Mouse (Mus musculus) gastrocnemius, postnatal 10 days (tissue): ENCODE data around the gene P2ry12. TPM values are rescaled to one million over a fixed set of nuclear protein-coding genes. Genes with fewer than 3 reads are reported as not detected.

Experiments
- DNase-seq: peaks from one replicate; pipeline ENCODE4 v3.0.0; 2021; ENCODE audit warnings: mixed read lengths
- long read RNA-seq, 2 experiments: library from polyadenylated mRNA; stranded (forward); transcript quantifications; one replicate each; pipeline ENCODE4 v2.0.0; 2021
- total RNA-seq, 2 experiments: library from RNA; stranded (reverse); gene quantifications; 2 replicates each; pipeline ENCODE4 v1.2.3; 2021

The P2ry12 gene
- 1 to 10 TPM; 2.4 to 2.9 TPM for total RNA-seq
- long read RNA-seq, experiment 1 = 0 reads
- long read RNA-seq, experiment 2, partial matches to known transcripts = 0 of 1 reads
- long read RNA-seq, experiment 2, other reads (novel, unspliced or antisense) = 1 of 1 reads

DNA sequence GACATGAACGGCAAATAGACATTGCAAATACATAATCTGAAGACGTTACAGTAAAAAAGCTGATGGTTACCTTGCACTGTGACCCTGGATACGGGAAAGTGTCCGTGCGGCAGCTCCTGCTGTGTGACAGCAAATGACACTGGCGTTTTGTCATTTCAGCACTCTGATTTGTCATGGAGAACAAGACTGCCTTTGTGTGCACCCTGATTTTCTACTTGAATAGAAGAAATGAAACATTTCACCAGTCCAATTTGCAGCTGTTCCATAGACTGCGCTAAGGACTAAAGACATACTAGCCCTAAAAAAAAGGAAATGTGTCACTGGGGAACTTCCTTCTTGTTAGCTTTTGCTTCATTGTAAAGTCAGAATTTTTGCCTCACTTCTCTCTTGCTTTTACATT, at the start of gene P2ry12:
TSS of gene P2ry12 (minus strand) at position 168 of the 400 bp plus-strand sequence.
- DNase-seq = no peak

DNA sequence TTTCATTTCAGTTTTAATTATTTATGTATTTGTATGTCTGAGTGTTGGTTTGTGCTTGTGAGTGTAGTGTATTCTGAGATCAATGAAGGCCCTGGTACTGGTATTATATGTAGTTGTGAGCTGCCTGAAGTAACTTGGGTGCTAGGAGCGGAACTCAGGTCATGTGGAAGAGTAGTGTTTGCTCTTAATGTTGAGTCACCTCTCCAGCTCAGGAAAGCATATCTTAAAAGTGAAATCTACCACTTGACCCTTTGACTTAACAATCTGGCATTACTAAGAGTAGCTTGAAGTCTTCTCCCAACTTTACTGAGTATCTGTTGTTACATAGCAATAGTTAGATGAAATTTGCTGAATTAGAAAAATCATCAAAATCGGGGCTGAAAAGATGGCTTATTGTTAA, 42.8 kb upstream of the P2ry12 start:
- DNase-seq = no peak

DNA sequence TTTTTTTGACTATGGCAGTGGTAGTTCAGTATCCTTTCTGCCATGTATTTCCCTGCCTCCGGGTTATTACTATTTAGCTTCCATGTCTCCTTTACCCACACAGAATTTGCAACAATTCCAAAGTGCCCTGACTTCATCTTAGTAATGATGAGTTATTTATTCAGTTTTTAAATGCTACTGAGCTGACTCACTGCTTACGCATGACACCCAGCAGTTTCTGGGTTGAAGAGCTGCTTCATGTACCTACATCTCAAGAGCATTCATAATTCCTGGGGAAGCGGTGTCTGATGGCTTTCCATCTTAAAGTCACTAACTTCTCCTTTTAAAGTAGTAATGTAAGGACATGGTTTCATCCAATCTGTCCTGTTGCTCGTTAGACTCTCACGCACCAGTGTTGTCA, 42.3 kb upstream of the P2ry12 start:
- DNase-seq = no peak

DNA sequence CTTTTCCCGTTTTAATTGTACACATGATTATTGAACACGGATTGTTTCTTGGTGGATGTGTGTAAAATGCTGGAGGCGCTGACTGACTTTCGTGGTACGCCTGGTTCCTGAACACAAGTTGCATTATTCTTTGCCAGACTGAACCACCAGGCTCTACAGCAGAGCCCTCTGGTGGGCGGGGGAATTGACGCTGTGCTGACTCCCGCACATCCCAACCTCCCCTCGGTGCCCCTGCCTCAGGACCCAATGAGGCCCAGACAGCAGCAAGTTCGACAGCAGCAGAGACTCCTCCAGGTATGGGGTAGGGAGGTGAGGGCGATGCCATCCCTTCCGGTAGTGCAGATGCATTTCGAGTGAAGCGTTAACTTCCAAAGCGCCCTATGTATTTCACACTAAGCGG, 35.0 kb upstream of the P2ry12 start:
- no peak for DNase-seq

DNA sequence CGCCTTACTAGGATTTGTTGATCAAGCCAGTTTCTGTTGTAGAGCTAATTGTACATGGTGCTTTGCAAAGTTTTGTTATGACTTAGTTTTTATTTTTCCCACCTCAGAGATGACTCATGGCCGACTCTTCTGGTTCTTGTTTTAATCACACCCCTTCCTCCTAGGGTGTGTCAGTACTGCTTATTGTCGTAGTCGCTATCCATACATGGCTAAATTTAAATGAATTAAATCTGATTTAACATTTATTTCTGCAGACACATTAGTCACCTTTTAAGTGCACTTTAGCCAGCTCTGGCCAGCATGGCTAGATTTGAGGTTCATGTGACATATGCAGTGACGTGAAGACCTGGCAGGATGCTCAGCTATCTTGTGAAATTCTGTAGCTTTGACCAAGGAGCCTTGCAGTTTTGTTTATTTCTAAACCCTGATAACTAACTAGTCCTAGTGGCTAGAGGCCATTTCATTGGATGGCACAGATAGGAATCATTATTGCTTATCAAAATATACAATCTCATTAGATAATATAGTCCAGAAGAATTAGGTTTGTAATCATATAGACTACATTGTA, 34.0 kb upstream of the P2ry12 start:
- no peak for DNase-seq

DNA sequence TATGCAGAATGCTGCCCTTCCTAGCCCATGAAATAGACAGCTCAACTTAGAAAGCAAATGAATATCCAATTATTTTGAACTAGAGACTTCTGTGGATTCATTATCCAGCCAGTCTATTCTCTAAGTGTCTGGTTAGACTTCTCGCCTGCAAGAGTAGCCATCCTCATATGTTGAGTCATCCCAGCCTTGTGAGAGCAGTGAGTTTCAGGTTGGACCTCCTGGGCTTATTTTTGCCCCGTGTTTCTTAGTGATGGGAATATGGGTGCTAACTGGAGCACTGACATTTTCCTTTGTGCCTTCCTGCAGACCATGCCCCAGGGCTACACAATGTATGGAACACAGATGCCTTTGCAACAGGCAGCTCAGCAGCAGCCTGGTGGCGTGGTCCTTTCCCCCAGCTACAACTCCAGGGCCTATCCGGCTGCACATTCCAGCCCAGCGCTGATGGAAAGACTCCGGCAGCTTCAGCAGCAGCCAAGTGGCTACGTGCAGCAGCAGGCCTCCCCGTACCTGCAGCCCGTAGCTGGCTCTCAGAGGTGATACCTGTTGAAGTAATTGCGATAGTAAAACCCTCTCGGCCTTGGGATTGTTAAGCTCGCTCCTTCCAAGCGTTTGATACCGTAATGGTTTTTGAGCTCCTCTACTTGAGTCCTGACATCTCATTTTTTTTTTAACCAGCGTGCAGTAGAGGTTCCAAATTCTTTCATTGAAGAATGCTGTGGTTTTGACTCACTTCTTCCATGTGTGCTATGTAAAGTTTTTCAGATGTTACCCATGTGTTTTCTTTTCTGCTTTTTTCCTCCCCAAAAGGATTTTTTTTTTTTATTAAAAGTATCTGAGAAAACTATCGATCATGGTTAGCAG, 33.3 kb upstream of the P2ry12 start:
- no peak for DNase-seq

DNA sequence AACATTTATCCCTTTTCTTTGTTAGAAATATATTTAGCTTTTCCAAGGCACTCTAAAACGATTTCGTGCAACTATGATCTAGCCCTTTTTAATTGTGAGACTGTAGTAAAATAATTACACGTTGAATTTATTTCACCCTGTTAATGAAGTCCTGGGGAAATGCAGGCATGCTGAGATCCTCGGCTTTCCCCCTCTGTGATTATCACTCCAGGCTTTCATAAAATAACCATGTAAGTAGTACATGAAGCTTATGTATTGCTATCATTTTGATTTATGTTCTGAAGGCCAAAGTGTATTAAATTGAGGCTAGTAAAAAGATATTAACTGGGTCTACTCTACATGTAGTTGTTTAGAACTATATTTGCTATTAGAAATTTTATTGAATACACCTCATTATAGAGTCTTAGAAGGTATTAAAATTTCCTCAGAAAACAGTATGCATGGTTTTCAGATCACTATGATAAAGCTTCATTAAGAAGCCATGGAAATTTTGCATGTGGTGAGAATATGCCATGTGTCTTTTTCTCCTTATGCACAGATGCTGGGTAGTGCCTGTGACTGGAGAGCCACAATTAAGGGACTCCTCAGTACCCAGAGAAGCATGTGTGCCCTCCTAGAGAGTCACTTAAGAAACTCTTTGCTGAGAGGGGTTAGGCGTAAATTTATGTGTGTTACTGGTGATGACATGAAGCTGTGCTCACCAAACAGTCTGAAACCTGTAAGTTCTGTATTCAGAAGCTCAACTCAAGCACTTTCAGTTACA, 30.9 kb upstream of the P2ry12 start:
- no peak for DNase-seq

DNA sequence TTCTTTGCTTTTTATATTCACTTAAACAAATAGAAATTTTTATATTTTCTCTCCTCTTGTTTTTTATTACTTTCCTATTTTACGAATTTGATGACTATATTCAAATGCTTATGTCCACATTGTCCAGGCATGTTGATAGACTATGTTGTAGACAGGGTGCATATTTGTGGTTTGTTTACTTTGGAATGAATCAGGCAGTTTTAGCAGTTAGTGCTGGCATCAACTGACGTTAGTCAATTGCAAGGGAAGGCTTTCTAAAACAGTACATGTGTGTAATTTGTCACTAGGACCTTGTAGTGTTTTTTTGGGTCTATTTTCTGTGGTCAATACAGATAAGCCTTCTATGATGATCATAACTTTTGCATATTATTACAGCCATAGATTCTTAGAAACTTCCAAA, 27.9 kb upstream of the P2ry12 start:
- no peak for DNase-seq

DNA sequence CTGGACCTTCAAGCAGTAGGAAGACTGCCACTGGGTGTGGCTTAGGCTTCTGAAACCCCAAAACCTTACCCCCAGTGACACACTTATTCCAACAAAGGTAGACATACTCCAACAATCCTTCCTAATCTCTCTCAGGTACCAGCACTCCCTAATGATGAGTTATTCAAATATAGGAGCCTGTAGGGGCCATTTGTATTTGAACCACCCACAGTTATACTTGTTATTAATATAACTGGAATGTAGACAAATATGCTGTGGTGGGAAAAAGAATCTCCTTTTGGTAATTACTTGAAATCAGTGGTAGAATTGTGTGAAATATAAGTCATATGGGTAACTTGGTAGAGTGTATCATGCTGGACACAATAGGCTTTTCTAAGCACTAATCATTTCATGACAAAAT, 15.9 kb upstream of the P2ry12 start:
- no peak for DNase-seq

DNA sequence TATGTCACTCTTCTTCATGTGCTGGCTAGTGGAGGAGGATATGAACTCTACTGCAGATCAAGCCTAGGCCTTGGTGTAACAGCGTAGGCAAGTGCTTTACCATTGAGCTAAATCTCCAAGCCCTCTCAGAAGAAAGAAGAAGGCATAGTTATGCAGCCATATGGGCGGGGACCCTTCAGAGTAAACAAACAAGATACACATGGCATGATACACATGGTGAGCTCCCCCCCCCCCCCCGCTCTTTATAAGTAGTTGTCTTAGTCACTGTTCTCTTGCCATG, 15.5 kb upstream of the P2ry12 start:
- no peak for DNase-seq

DNA sequence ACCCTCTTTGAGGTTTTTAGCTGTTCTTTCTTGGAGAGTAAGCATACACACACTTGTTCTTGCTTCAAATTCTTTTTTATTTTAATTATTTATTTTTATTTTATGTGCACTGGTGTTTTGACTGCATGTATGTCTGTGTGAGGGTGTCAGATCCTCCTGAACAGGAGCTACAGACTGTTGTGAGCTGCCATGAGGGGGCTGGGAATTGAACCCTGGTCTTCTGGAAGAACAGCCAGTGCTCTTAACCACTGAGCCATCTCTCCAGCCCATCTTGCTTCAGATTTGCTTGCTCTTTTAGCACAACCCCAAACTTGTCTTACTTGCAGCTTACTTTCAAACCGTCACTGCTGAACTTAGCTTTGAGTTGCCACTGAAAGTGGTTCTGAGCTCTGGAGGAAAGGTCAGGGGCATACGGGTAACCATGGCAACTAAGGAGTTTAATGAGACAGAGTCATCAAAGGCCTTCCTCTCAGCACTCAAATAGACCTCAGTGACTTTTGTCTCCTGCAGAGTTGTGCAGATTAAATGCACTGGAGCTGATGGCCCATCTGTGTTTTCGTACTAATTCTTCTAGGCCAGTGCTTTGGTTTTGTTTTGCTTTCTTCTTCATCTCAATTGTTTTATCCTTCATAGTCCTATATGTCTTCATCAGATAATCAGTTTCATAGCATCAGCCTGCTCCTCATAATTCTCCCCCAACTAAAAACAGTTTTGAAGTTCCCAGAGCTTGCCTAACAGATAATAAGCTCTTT, 15.0 kb upstream of the P2ry12 start:
- no peak for DNase-seq

DNA sequence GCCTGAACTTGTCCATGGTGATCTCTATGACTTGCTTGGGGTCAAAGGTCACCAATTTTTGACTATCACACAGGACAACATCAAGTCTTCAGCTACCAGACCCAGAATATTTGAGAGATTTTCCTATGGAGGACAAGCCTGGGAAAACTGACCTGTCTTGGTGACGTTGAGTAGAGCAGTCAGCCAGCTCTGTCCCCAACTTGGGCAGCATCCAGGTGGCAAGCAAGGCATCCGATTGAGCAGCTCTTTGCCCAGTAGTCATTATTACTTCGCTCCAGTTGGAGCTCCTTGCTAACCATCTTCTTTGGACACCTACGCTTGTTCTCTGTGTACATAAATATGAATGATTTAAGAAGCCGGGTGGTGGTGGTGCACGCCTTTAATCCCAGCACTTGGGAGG, 8.1 kb upstream of the P2ry12 start:
- no peak for DNase-seq

DNA sequence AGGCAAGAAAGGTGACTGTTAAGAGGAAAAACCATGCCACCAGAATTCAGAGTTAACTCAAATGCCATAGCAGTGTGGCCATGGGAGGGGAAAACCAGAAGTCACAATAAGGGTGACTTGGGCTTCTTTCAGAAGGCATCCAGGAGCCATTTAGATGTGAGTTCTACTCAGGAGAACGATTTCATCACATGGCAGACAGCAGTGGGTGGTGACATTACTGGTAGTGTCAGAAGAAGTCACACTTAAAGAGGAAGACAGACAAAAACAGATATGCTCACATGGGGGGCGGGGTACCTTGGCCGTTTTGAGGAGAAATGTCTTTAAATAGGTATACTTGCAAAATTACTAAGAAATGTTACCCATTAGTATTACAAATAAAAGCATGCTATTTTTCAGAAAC, 1.3 kb upstream of the P2ry12 start:
- DNase-seq = no peak

DNA sequence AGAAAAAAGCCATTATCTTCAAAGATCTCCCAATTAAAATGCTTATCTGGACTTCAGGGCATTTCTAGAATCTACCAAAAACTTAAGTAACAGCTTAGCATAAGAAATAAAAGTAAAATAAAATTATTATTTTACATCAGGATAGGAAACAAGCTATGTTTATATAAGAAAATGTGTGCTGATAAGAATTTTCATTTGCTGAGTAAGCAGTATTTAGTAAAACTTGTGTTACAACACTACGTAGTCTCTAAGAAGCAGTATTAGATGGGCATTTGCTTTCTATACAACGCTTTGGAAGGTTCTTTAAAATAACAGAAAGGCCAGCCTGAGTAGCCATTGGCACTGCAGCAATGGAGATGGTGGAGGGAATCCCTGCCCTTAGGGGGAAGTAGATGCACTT, 746 bp upstream of the P2ry12 start:
- no peak for DNase-seq

DNA sequence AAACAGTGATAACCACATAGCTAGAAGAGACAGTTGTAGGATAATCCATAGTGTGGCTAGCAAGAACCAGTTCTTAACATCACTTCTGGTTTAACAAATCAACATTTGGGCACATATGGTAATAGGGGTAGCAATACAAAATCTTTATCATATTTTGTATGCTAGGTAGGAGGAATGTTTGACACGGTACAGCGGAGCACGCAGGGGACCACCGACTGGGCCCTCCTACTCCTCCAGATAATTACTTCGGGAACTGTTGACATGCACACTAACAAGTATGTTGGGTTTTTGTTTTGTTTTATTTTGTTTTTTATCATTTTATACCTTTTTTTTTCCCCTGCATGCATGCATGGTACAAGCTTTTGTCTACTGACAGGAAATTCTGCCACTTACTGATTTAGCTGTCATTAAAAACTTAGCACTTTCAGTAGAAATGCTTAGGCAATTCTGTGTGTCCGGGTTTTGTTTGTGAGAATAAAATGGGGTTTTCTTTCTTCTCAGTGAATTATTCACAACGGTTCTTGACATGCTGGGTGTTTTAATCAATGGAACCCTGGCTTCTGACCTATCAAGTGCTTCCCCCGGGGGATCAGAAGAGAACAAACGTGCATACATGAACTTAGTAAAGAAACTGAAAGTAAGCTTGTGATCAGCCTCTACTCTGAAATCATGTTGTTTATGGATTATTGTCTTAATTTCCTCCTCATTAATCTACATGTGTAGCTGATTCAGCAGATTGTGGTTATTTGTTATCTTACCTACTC, 780 bp downstream of the P2ry12 start:
- no peak for DNase-seq

DNA sequence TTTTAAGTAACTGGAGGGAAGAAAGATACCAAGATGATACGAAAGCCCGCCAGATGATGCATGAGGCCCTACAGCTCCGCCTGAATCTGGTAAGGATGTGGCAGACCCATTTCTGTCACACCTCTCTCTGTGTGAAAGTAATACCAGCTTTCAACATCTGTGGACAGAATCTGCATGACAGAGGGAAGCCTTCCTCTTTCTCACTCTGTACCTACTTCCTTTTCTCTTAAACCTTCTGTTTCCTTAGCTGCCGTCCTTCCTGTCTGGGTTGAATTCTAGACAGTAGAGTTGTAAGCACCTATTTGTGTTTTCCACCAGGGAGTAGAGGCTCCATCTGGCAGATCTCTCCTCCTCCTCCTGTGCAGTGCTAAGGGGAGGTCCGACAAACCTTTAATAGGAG, 1.9 kb downstream of the P2ry12 start:
- no peak for DNase-seq

DNA sequence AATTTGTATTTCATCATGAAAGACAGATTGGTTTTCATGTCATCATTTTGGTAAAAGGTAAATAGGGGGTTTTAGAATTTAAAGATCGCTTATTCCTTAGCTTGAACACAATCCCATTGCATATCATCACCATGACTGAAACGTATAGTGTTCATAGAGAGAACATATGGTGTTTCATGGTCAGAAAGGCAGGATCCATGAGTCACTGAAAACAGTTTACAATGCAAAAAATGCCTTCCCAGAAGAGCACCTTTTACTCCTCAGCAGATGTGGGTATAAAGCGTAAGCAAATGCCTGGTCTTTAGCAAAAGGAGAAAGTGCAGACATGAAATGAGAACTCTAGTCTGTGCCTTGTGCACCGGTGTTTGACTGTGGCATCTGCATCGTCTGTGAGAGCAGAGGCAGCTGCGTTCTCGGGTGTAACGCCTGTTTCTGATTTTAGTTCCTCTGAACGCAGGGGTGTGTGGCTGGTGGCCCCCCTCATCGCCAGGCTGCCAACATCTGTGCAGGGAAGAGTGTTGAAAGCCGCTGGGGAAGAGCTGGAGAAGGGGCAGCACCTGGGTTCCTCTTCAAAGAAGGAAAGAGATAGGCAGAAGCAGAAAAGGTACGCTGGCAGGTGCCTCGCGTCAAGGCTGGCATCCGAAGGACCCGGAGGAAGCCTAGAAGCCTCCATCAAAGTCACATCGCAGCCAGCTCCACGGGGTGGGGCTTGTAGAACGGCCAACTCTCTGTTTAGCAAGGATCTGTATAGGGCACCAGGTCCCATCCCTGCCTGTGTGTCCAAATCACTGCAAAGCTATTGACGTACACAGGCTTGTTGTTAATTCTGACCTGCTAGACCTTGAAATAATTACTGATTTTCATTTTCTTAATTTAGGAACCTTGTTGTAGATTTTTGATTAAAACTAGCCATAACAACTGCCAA, 4.7 kb downstream of the P2ry12 start:
- DNase-seq = no peak

DNA sequence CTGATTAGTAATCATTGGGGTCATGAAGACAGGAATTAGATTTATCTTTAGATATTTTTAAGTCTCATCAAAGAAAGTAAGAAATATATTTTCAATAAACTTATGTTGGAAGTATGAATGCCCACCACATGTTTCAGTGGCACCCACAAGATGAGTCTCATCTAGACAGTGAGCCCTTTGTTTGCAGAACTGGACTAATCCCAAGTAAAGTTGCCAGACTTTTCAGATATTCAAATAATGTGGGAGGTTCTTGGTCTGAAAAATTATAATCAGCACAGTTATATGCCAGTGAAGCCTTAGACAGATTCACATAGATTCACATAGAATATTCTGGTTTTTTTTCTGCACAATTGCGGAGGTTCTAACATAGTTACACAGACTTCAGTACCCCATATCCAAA, 12.2 kb downstream of the P2ry12 start:
- DNase-seq = no peak

DNA sequence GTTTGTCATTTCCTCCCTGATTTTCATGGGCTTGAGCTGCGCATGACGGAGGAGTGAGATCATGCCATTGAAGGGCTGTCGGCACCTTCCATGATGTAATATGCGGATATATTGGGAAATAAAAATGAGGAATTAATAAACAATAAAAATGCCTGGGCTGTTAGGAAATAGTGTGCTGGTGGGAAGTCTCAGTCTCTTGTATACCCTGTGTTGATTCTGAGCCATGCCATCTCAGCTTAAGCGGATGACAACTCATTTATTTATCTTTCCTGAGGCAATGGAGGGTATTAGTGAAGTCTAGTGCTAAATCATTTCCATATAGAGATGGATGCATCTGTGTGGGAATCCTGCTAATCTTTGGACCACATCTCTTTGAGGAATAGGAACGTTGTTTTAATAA, 14.6 kb downstream of the P2ry12 start:
- no peak for DNase-seq

DNA sequence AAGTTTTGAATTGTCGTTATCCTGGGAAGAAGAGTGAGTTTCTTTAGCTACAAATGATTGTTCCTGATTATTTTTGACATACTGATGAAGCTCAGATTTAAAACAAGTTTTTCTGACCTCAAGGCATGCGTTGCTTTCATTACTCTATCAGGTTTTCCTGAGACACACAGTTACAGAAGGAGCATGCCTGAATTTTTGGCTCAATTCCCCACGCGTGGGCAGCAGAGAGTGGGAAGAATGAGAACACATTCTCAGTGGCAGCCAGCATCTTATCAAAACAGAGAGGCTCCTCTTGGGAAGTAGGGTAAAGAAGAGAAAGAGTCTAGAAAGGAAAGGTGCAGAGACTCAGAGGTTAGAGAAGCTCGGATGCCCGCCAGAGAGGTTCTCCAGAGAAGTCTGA, 19.3 kb downstream of the P2ry12 start:
- no peak for DNase-seq

DNA sequence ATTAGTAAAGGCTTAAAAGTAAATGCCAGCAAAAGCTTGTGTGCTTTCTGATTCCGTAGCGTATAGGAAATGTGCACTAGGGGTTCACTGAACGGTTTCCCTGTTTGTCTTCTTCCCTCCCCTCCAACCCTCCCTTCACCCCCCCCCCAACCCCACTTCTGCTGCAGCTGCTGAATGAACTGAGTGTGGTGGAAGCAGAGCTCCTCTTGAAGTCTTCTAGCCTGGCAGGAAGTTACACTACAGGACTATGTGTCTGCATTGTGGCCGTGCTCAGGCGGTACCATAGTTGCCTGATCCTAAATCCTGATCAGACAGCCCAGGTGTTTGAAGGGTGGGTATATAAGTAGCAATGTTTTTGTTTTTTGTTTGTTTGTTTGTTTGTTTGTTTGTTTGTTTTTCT, 27.8 kb downstream of the P2ry12 start:
- DNase-seq = no peak
